Mouse (Mus musculus): Measurements from ENCODE around the gene Uqcc2. TPM values are rescaled to one million over a fixed set of nuclear protein-coding genes. Genes with fewer than 3 reads are reported as not detected.

The Uqcc2 gene
- polyA plus RNA-seq, 1 experiment from 2014 or later: 266 TPM

DNA sequence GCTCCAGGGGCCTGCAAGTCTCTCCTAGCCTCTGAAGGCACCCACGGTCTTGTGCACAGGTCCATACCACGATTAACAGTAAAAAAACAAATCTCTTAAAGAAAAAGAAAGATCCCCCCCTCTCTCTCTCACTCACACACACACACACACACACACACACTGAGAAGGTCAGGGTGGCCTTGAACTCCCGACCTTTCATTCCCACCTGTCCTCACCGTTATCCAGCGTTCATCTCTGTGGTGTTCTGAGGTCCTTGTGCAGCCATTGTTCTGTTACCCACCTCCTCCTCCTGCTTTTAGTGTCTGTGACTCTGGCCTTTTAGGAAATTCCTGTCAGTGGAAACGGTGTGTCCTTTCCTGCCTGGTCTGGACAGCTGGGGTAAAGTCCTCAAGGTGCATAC, 55.2 kb downstream of the Uqcc2 start:
- DNase-seq (ENCODE audit: low spot score): no peak

DNA sequence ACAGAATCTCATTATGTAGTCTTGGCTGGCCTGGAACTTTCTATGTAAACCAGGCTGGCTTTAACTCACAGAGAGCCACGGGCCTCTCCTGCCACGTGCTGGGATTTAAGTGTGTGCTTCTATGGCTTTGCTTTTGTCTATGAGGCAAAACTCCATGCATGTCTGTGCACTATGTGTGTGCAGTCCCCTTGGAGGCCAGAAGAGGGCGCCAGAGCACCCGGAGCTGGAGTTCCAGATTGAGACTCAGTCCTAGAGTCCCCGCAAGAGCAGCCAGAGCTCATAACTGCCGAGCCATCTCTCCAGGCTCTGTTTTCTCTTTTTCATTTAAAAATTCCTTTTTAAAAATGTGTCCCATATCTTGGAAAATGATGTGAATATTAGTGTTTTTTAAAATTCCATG, 55.8 kb downstream of the Uqcc2 start:
- DNase-seq (ENCODE audit: low spot score): no peak

DNA sequence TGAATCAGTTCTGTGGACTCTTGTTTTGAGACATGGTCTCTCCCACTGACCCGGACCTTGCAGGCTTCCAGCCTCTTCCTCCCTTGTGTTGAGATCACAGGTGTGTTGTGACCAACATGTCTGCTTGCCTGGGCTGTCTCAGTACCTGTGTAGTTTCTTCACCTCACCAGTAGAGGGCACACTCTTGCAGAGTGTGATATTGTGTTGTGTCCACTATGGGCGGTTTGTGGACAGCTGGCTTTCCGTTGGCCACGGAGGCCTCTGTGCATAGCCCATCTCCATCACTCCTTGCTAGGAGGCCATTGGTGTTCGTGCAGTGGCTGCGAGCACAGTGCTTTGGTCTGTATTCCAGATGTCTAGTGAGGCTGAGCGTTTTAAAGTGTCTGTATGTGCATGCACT, 56.6 kb downstream of the Uqcc2 start:
- DNase-seq (ENCODE audit: low spot score): no peak

DNA sequence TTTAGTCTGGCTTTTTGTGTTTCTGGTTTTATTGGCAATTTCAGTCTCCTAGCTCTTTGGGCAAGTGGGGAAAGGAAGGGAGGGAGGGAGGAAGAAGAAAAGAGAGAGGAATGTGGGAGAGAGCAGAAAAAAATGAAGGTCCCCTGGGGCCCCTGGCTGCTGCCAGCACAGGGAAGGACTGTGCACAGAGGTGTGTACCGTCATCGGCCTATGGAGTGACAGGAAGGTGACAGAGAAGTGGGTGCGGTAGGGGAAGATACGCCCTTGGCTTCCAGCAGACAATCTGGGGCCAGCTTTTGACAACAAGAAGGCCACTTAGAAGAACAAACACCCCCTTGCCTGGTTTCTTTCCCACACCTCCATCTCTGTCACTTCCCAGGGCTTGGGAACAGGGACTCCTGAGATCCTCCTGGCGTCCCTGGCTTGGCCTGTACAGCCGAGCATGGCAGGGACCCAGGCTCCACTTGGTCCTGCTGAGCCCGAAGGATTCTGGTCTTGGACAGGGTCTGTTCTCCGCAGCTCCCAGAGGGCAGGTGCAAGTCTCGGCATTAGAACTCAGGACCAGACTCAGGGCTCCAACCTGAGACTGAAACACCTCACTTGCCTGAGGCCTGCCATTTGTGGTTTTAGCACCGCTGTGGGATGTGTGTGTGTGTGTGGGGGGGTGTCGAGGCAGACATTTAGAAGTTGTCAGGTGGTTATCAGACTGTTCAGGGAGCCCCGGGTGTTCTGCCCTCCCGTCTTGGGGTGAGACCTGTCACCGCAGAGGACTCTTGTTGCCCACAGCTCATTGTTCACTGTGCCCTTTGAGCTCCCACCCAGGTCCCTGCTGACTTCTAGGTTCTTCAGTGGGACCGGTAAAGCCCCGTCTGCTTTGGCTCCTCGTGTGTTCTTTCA, 58.6 kb downstream of the Uqcc2 start:
- peak; percentile 44 for DNase-seq (ENCODE audit: low spot score)

DNA sequence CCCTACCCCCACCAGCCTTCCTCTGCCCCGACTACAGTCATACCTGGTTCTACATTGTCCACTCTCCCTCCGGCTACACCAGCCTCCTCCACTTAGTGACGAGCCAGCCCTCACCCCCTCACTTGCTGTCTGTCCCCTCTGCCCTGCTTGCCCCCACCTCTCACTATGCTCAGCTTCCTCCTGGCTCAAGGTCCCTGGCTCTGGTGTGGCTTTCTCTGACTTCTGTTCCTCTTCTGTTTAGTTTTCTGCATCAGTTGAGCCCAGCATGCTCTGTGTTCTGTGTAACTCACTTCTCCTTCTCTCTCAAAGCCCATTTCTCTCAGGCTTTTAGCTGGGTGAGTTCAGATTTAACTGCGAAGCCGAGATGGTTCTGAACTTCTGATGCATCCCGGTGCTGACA, 59.5 kb downstream of the Uqcc2 start:
- no peak for DNase-seq (ENCODE audit: low spot score)

DNA sequence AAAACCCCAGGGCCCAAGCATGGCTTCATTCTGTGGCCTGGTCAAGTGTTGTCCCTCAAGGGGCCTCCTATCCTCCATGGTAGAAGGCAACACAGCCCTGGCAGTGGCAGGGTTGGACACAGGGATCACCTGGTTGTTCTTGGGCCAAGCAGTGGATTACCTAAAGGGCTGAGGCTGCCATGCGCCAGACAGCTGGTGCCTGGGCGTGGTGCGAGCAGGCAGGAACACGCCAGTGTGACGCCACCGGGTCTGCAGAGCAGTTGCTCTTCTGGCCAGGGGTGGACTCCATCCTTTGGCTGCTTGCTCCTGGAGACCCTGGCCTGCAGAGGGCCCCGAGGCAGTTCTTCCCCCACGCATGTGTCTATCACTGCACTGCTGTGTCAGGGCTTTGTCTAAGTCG, 59.9 kb downstream of the Uqcc2 start:
- no peak for DNase-seq (ENCODE audit: low spot score)

DNA sequence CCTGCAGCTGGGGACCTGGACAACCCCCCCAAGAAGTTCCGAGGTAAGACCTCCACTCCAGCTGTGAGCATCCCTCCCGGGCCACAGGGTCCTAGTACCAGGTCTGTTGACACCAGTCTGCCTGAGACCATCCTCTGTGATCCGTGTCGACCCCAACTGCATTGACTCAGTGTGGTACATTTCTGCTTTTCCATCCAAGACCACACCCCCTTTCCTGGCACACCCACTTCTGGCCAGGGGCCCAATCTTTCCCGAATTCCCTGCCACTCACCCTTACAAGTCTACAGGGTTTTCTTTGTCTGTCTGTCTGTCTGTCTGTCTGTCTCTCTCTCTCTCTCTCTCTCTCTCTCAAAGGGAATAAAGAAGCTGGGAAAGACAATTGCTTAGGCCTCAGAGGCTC, 60.6 kb downstream of the Uqcc2 start:
- no peak for DNase-seq (ENCODE audit: low spot score)

Small RNA genes within 50 kb of the gene (microRNA-seq; reads per million reads assigned to microRNA genes)
- not detected for gene Mir7677 (ENCODE audit: borderline number of aligned reads)

Other genes starting within 250 kb of the Uqcc2 start
- 4.2 and 5.8 TPM in 2 replicates for gene Kifc5b, start 216.8 kb downstream of the Uqcc2 start, polyA plus RNA-seq (2015; fragmentation: Nextera tagmentation; extraction: Ambion mirVana)
- 8.5 and 9.3 TPM in 2 replicates for gene Phf1, start 200.9 kb downstream of the Uqcc2 start, polyA plus RNA-seq (2015; fragmentation: Nextera tagmentation; extraction: Ambion mirVana)
- 237 and 241 TPM in 2 replicates for gene Cuta, start 194.3 kb downstream of the Uqcc2 start, polyA plus RNA-seq (2015; fragmentation: Nextera tagmentation; extraction: Ambion mirVana)
- gene Syngap1, start 192.7 kb downstream of the Uqcc2 start, polyA plus RNA-seq (2015; fragmentation: Nextera tagmentation; extraction: Ambion mirVana): 0.21 TPM in 2 replicates
- 21.1 and 24.0 TPM in 2 replicates for gene Zbtb9, start 160.7 kb downstream of the Uqcc2 start, polyA plus RNA-seq (2015; fragmentation: Nextera tagmentation; extraction: Ambion mirVana)
- gene Bak1, start 104.9 kb downstream of the Uqcc2 start, polyA plus RNA-seq (2015; fragmentation: Nextera tagmentation; extraction: Ambion mirVana): 5.8 and 6.9 TPM in 2 replicates
- 4.5 and 4.9 TPM in 2 replicates for gene Itpr3, start 76.6 kb downstream of the Uqcc2 start, polyA plus RNA-seq (2015; fragmentation: Nextera tagmentation; extraction: Ambion mirVana)
- gene Ip6k3, start 33.9 kb upstream of the Uqcc2 start, polyA plus RNA-seq (2015; fragmentation: Nextera tagmentation; extraction: Ambion mirVana): 0.46 and 0.49 TPM in 2 replicates
- 11.1 and 13.8 TPM in 2 replicates for gene Lemd2, start 70.6 kb upstream of the Uqcc2 start, polyA plus RNA-seq (2015; fragmentation: Nextera tagmentation; extraction: Ambion mirVana)

Data from thymus, postnatal 0 days (tissue).